Mouse (Mus musculus): ENCODE results near the gene D10Wsu102e. TPM values are rescaled to one million over a fixed set of nuclear protein-coding genes. Genes with fewer than 3 reads are reported as not detected.

D10Wsu102e gene
- polyA plus RNA-seq, 1 experiment, result 1.7 TPM

DNA sequence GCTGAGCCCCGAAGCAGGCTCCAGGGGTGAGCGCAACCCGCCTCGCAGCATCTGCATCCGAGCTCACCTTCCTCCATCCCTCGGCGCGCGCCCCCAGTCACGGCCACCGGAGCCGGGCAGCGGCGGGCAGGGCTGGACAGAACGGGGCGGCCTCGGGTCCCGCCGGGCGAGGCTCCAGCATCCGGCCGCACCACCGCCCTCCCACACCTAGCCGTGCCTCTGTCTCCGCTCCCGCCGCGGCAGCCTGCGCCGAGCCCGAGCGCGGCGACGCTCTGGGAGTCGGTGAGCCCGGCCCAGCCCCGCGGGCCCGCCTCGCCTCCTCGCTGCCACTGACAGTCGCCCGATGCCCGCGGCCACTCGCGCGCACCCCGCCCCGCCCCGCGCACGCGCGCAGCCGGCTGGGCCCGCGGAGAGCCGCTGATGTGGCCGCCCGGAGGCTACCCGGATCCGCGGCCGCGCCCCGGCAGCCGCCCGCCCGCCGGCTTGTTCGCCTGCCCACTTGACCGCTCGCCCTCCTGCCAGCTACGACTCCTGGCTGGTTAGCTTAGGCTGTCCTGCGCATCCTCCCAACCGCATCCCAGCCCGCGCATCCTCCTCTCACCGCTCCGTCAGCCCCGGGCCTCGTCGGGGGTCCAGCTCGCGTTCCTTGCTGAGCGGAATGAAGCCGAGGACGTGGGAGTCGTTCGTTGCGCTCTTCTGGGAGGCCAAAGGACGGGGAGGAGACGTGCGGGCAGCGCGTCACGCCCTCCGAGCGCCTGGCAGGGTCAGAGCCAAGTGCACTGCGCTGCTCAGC, 22.7 kb upstream of the D10Wsu102e start, which contains the start of gene Slc41a2:
Gene Slc41a2 (minus strand): TSS at position 724 of the 793 bp plus-strand sequence.
- Histone ChIP-seq H3K4me1 (ENCODE audit: control insufficient read depth, insufficient read depth, low read length) (0 out of 2 replicates have a peak, but pooled peaks cover 4% of the 10 kb centered on the region), H3K27me3 (ENCODE audit: control insufficient read depth, insufficient read depth, low read length) (no peaks in the 10 kb centered on the region), H3K4me3 (replicated peaks; ENCODE audit: insufficient read depth, low read depth, low read length) (peak within 1 kb of the TSS; percentile 94), H3K27ac (ENCODE audit: insufficient read depth, low read length) (peak within 1 kb of the TSS; percentile 79)
- no peak for TF ChIP-seq CTCF (IDR thresholded peaks at IDR 0.05; ENCODE audit: borderline replicate concordance, insufficient read depth, low read depth, low read length)
- peak; percentile 80 for TF ChIP-seq POLR2A (IDR thresholded peaks at IDR 0.05; ENCODE audit: borderline replicate concordance, insufficient read depth, low read length)
- DNase-seq, result peak; percentile 91
- under 1% methylated on average over 95 of the region's 102 CpGs for WGBS

DNA sequence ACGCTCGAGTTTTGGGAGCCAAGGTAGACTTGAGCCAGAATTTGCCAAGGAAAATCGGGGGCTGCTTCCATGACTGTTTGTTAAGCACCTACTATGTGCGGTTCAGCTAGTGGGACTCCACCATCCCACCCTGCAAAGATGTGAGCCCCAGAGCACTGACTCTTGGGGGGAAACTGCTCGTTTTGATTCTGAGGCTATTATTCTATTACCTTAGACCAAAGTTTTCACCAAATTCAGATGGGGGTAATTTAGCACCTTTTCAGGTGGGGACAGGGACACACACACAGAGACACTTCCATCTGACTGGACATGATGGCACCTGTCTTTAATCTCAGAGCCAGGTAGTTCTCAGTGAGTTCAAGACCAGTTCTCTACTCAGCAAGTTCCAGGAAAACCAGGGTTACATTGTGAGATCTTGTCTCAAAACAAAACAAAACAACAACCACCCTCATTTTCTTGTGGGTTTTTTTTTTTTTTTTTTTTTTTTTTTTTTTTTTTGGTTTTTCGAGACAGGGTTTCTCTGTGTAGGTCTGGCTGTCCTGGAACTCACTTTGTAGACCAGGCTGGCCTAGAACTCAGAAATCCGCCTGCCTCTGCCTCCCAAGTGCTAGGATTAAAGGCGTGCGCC, 21.9 kb upstream of the D10Wsu102e start:
- Histone ChIP-seq H3K4me1 (ENCODE audit: control insufficient read depth, insufficient read depth, low read length) (0 out of 2 replicates have a peak, but pooled peaks cover 4% of the 10 kb centered on the region), H3K27ac (ENCODE audit: insufficient read depth, low read length) (peak overlapping the region; percentile 79), H3K4me3 (replicated peaks; ENCODE audit: insufficient read depth, low read depth, low read length) (peak overlapping the region; percentile 68), H3K27me3 (ENCODE audit: control insufficient read depth, insufficient read depth, low read length) (no peaks in the 10 kb centered on the region)
- no peak for DNase-seq
- WGBS, result 42% methylated on average over 9 of the region's 9 CpGs
- TF ChIP-seq POLR2A (IDR thresholded peaks at IDR 0.05; ENCODE audit: borderline replicate concordance, insufficient read depth, low read length), result no peak
- TF ChIP-seq CTCF (IDR thresholded peaks at IDR 0.05; ENCODE audit: borderline replicate concordance, insufficient read depth, low read depth, low read length), result no peak

DNA sequence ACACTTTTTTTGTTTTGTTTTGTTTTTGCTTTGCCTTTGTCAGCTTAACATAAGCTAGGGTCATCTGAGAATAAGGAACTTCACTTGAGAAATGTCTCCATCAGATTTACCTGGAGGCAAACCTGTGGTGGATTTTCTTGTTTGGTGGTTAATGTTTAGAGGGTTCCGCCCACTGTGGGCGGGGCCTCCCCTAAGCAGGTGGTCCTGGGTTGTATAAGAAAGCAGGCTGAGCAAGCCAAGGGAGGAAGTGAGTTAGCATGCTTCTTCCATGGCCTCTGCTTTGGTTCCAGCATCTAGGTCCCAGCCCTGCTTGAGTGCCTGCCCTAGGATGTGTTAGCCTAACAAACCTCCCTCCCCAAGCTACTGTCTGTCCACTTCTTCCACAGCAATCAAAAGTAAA, 18.8 kb upstream of the D10Wsu102e start:
- Histone ChIP-seq H3K4me1 (ENCODE audit: control insufficient read depth, insufficient read depth, low read length) (no peaks in the 10 kb centered on the region), H3K27me3 (ENCODE audit: control insufficient read depth, insufficient read depth, low read length) (no peaks in the 10 kb centered on the region), H3K27ac (ENCODE audit: insufficient read depth, low read length) (no peak overlapping the region), H3K4me3 (replicated peaks; ENCODE audit: insufficient read depth, low read depth, low read length) (no peak overlapping the region)
- 53% methylated on average over 2 of the region's 2 CpGs for WGBS
- TF ChIP-seq CTCF (IDR thresholded peaks at IDR 0.05; ENCODE audit: borderline replicate concordance, insufficient read depth, low read depth, low read length) (no peak), POLR2A (IDR thresholded peaks at IDR 0.05; ENCODE audit: borderline replicate concordance, insufficient read depth, low read length) (no peak)
- DNase-seq, result no peak

DNA sequence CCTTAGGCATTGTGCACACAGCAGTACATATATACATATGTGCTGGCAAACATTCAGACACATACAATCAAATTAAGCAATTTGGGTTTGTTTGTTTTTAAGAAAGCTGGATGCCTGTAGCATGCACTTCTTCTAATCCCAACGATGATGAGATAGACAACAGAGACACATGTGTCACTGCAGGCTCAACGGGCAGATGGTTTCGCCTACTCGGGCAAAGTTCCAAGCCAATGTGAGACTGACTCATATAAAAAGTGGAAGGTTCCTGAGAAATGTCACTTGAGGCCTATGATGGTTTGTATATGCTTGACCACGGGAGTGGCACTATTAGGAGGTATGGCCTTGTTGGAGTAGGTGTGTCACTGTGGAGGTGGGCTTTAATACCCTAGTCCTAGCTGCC, 16.9 kb upstream of the D10Wsu102e start:
- H3K27ac ChIP-seq (ENCODE audit: insufficient read depth, low read length), result no peak overlapping the region
- no peak overlapping the region for H3K4me3 ChIP-seq (replicated peaks; ENCODE audit: insufficient read depth, low read depth, low read length)
- no peaks in the 10 kb centered on the region for H3K27me3 ChIP-seq (ENCODE audit: control insufficient read depth, insufficient read depth, low read length)
- H3K4me1 ChIP-seq (ENCODE audit: control insufficient read depth, insufficient read depth, low read length), result no peaks in the 10 kb centered on the region
- WGBS, result 24% methylated on average over 5 of the region's 5 CpGs
- DNase-seq, result peak; percentile 50 to 72
- TF ChIP-seq CTCF (IDR thresholded peaks at IDR 0.05; ENCODE audit: borderline replicate concordance, insufficient read depth, low read depth, low read length) (no peak), POLR2A (IDR thresholded peaks at IDR 0.05; ENCODE audit: borderline replicate concordance, insufficient read depth, low read length) (no peak)

DNA sequence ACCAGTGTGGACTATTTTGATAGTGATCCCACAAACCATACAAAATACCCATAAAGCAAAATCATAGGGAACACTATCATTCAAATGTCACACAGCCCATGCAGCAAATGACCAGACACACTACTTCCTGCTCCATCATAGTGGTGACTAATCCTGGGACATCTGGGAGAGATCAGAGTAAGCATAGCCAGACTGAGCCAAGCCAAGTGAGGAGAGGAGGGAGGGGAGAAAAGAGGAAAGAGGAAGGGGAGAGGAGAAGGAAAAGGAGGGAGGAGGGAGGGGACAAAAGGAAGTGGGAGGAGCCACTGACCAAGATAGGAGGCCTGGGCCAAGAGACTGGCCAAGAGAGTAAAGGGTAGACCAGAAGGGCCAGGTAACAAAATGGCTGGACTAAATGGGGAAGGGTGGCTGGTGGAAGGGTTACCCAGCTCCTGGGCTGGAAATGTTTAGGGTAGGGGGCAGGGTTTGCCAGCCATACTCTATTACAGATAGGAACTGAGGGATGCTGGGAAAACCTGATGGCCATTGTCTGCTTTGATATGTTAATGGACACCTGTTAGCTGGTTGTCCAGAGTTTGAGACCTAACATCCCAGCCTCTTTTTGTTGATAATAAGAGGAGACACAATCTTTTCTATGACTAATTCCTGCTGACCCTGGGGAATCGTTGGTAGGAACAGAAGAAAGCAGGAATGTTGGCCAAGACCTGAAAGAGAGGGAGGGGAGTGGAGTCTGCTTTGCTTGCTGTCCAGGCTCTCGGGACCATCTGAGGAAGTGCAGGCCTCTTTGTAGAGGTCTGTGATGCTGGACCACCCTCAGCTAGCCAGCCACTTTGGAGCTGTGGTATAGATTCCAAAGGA, 16.0 kb upstream of the D10Wsu102e start:
- Histone ChIP-seq H3K27ac (ENCODE audit: insufficient read depth, low read length) (no peak overlapping the region), H3K27me3 (ENCODE audit: control insufficient read depth, insufficient read depth, low read length) (no peaks in the 10 kb centered on the region), H3K4me3 (replicated peaks; ENCODE audit: insufficient read depth, low read depth, low read length) (no peak overlapping the region), H3K4me1 (ENCODE audit: control insufficient read depth, insufficient read depth, low read length) (no peaks in the 10 kb centered on the region)
- DNase-seq, result no peak
- WGBS, result 54% methylated on average over 2 of the region's 2 CpGs
- no peak for TF ChIP-seq POLR2A (IDR thresholded peaks at IDR 0.05; ENCODE audit: borderline replicate concordance, insufficient read depth, low read length)
- TF ChIP-seq CTCF (IDR thresholded peaks at IDR 0.05; ENCODE audit: borderline replicate concordance, insufficient read depth, low read depth, low read length), result no peak

DNA sequence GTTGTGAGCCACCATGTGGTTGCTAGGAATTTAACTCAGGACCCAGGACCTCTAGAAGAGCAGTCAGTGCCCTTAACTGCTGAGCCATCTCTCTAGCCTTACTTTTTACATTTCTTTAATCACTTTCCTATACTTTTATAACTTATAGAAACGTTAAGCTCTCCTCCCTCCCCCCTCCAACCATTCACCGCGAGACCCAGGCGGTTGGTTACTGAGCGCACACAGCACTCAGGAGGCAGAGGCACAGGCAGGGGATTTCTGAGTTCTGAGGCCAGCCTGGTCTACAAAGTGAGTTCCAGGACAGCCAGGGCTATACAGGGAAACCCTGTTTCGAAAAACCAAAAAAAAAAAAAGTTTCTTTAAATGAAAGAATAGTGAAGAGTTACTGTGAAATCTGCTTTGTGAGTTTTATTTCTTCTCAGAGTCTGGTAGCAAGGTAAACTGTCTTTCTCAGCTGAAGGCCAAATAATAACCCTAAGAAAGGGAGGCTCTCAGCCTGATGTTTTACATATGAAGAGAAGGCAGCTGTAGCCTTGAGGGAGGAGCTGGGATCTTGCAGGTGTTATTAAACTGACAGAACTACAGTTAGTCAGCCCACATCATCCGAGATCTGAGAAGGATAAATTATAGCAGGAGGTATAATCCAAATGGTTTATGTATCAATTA, 14.2 kb upstream of the D10Wsu102e start:
- 58% methylated on average over 7 of the region's 7 CpGs for WGBS
- Histone ChIP-seq H3K4me3 (replicated peaks; ENCODE audit: insufficient read depth, low read depth, low read length) (no peak overlapping the region), H3K4me1 (ENCODE audit: control insufficient read depth, insufficient read depth, low read length) (no peaks in the 10 kb centered on the region), H3K27ac (ENCODE audit: insufficient read depth, low read length) (no peak overlapping the region), H3K27me3 (ENCODE audit: control insufficient read depth, insufficient read depth, low read length) (no peaks in the 10 kb centered on the region)
- no peak for DNase-seq
- TF ChIP-seq POLR2A (IDR thresholded peaks at IDR 0.05; ENCODE audit: borderline replicate concordance, insufficient read depth, low read length) (no peak), CTCF (IDR thresholded peaks at IDR 0.05; ENCODE audit: borderline replicate concordance, insufficient read depth, low read depth, low read length) (no peak)

DNA sequence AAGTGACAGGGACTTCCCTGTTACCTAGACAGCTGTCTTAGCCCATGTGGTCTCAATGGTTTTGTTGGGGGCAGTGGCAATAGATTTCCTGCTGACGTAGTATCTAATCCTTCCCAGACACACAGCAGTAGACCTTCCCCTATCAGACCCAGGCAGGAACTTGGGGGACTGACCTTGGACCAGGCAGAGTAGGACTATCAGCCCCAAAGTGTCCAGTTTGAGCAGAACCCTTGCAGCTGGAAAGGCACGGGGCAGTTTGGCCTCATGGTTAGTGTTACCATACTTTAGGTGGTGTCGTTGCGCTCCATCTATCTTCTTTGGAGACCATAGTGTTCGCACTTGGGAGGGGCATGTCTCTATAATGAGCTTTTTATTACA, 13.7 kb upstream of the D10Wsu102e start:
- DNase-seq, result no peak
- Histone ChIP-seq H3K4me1 (ENCODE audit: control insufficient read depth, insufficient read depth, low read length) (no peaks in the 10 kb centered on the region), H3K27ac (ENCODE audit: insufficient read depth, low read length) (no peak overlapping the region), H3K27me3 (ENCODE audit: control insufficient read depth, insufficient read depth, low read length) (no peaks in the 10 kb centered on the region), H3K4me3 (replicated peaks; ENCODE audit: insufficient read depth, low read depth, low read length) (no peak overlapping the region)
- WGBS, result 87% methylated on average over 5 of the region's 5 CpGs
- no peak for TF ChIP-seq CTCF (IDR thresholded peaks at IDR 0.05; ENCODE audit: borderline replicate concordance, insufficient read depth, low read depth, low read length)
- no peak for TF ChIP-seq POLR2A (IDR thresholded peaks at IDR 0.05; ENCODE audit: borderline replicate concordance, insufficient read depth, low read length)
